Mouse (Mus musculus): ENCODE measurements at regions not wholly inside any gene's neighbourhood (a gene's known extent, or its start where the extent isn't known, plus 50 kb on each side); places are given as distances from the start of the nearest gene placed in this dataset.

GRCm38 (mm10) chr8:11977121-11977520 lies 136.8 kb downstream of the Tex29 start:
- no peaks in the 10 kb centered on the region for H3K9me3 ChIP-seq (ENCODE audit: low read length)
- H3K4me2 ChIP-seq (ENCODE audit: low read depth) = no peak overlapping the region
- no peaks in the 10 kb centered on the region for H3K27me3 ChIP-seq (ENCODE audit: insufficient read depth, low read length)
- H3K36me3 ChIP-seq (ENCODE audit: insufficient read depth) = no peaks in the 10 kb centered on the region
- DNase-seq = no peak
- no peak overlapping the region for H3K4me3 ChIP-seq (ENCODE audit: low read depth, low read length)
- H3K27ac ChIP-seq (ENCODE audit: low read depth, low read length) = no peak overlapping the region
- WGBS = 52% methylated on average over 9 of the region's 9 CpGs
- H3K9ac ChIP-seq = no peak overlapping the region
- H3K4me1 ChIP-seq (ENCODE audit: insufficient read depth) = no peaks in the 10 kb centered on the region; the same call in 1 of the 2 replicates
- TF ChIP-seq CTCF (IDR thresholded peaks at IDR 0.05; ENCODE audit: low read depth) = no peak
- ATAC-seq = no peak

- H3K4me3 ChIP-seq (ENCODE audit: low read depth, low read length) = no peak overlapping the region
- no peak overlapping the region for H3K27ac ChIP-seq (ENCODE audit: low read depth, low read length)
- no peak overlapping the region for H3K4me2 ChIP-seq (ENCODE audit: low read depth)
- WGBS = 83% methylated on average over 1 of the region's 1 CpGs
- no peaks in the 10 kb centered on the region for H3K27me3 ChIP-seq (ENCODE audit: insufficient read depth, low read length)
- no peaks in the 10 kb centered on the region for H3K36me3 ChIP-seq (ENCODE audit: insufficient read depth)
- ATAC-seq (no peak), DNase-seq (no peak)
- no peak overlapping the region for H3K9ac ChIP-seq
- no peaks in the 10 kb centered on the region for H3K9me3 ChIP-seq (ENCODE audit: low read length)
- no peak for TF ChIP-seq CTCF (IDR thresholded peaks at IDR 0.05; ENCODE audit: low read depth)
- H3K4me1 ChIP-seq (ENCODE audit: insufficient read depth) = no peaks in the 10 kb centered on the region; the same call in 1 of the 2 replicates
Observed at GRCm38 (mm10) chr8:11979056-11979455, 138.8 kb downstream of the Tex29 start.

GRCm38 (mm10) chr8:11981458-11981857 lies 141.2 kb downstream of the Tex29 start:
- H3K4me2 ChIP-seq (ENCODE audit: low read depth) = no peak overlapping the region
- DNase-seq = no peak
- no peak for ATAC-seq
- TF ChIP-seq CTCF (IDR thresholded peaks at IDR 0.05; ENCODE audit: low read depth) = peak; percentile 53
- no peaks in the 10 kb centered on the region for H3K36me3 ChIP-seq (ENCODE audit: insufficient read depth)
- H3K9me3 ChIP-seq (ENCODE audit: low read length) = no peaks in the 10 kb centered on the region
- no peak overlapping the region for H3K27ac ChIP-seq (ENCODE audit: low read depth, low read length)
- no peak overlapping the region for H3K4me3 ChIP-seq (ENCODE audit: low read depth, low read length)
- H3K4me1 ChIP-seq (ENCODE audit: insufficient read depth) = no peaks in the 10 kb centered on the region
- WGBS = 89% methylated on average over 2 of the region's 2 CpGs
- no peaks in the 10 kb centered on the region for H3K27me3 ChIP-seq (ENCODE audit: insufficient read depth, low read length)
- H3K9ac ChIP-seq = no peak overlapping the region

GRCm38 (mm10) chr8:11990024-11990423 lies 149.8 kb downstream of the Tex29 start:
- no peak overlapping the region for H3K4me3 ChIP-seq (ENCODE audit: low read depth, low read length)
- 72% methylated on average over 20 of the region's 20 CpGs for WGBS
- no peak overlapping the region for H3K27ac ChIP-seq (ENCODE audit: low read depth, low read length)
- no peaks in the 10 kb centered on the region for H3K36me3 ChIP-seq (ENCODE audit: insufficient read depth)
- no peaks in the 10 kb centered on the region for H3K27me3 ChIP-seq (ENCODE audit: insufficient read depth, low read length)
- H3K9me3 ChIP-seq (ENCODE audit: low read length) = no peaks in the 10 kb centered on the region
- H3K4me2 ChIP-seq (ENCODE audit: low read depth) = no peak overlapping the region
- no peak overlapping the region for H3K9ac ChIP-seq
- H3K4me1 ChIP-seq (ENCODE audit: insufficient read depth) = no peaks in the 10 kb centered on the region
- DNase-seq (no peak), ATAC-seq (no peak)
- TF ChIP-seq CTCF (IDR thresholded peaks at IDR 0.05; ENCODE audit: low read depth) = no peak

GRCm38 (mm10) chr8:11999736-12000458 lies 159.6 kb downstream of the Tex29 start:
- no peaks in the 10 kb centered on the region for H3K9me3 ChIP-seq (ENCODE audit: low read length)
- H3K36me3 ChIP-seq (ENCODE audit: insufficient read depth) = no peaks in the 10 kb centered on the region
- ATAC-seq (peak; percentile 85), DNase-seq (peak; percentile 91)
- 0 out of 2 replicates have a peak, but pooled peaks cover 10% of the 10 kb centered on the region for H3K4me1 ChIP-seq (ENCODE audit: insufficient read depth)
- H3K27me3 ChIP-seq (ENCODE audit: insufficient read depth, low read length) = no peaks in the 10 kb centered on the region
- 17% methylated on average over 23 of the region's 23 CpGs for WGBS
- no peak overlapping the region for H3K4me2 ChIP-seq (ENCODE audit: low read depth)
- no peak overlapping the region; the same call in 1 of the 2 replicates for H3K9ac ChIP-seq
- H3K27ac ChIP-seq (ENCODE audit: low read depth, low read length) = peak overlapping the region; percentile 15; the same call in 1 of the 2 replicates
- H3K4me3 ChIP-seq (ENCODE audit: low read depth, low read length) = no peak overlapping the region
- TF ChIP-seq CTCF (IDR thresholded peaks at IDR 0.05; ENCODE audit: low read depth) = peak; percentile 85

- peak overlapping the region; percentile 15; the same call in 1 of the 2 replicates for H3K27ac ChIP-seq (ENCODE audit: low read depth, low read length)
- no peak overlapping the region for H3K4me3 ChIP-seq (ENCODE audit: low read depth, low read length)
- H3K9ac ChIP-seq = no peak overlapping the region; the same call in 1 of the 2 replicates
- H3K4me2 ChIP-seq (ENCODE audit: low read depth) = no peak overlapping the region
- H3K9me3 ChIP-seq (ENCODE audit: low read length) = no peaks in the 10 kb centered on the region
- no peaks in the 10 kb centered on the region for H3K36me3 ChIP-seq (ENCODE audit: insufficient read depth)
- 0 out of 2 replicates have a peak, but pooled peaks cover 10% of the 10 kb centered on the region for H3K4me1 ChIP-seq (ENCODE audit: insufficient read depth)
- DNase-seq (no peak), ATAC-seq (peak; percentile 28; the same call in 1 of the 2 replicates)
- 7% methylated on average over 2 of the region's 2 CpGs for WGBS
- TF ChIP-seq CTCF (IDR thresholded peaks at IDR 0.05; ENCODE audit: low read depth) = no peak
- no peaks in the 10 kb centered on the region for H3K27me3 ChIP-seq (ENCODE audit: insufficient read depth, low read length)
Observed at GRCm38 (mm10) chr8:12000459-12000789, 160.2 kb downstream of the Tex29 start.

GRCm38 (mm10) chr8:12004241-12004640 lies 164.0 kb downstream of the Tex29 start:
- 35% methylated on average over 7 of the region's 7 CpGs for WGBS
- Histone ChIP-seq H3K9ac (no peak overlapping the region), H3K9me3 (ENCODE audit: low read length) (no peaks in the 10 kb centered on the region), H3K4me2 (ENCODE audit: low read depth) (no peak overlapping the region), H3K4me1 (ENCODE audit: insufficient read depth) (0 out of 2 replicates have a peak, but pooled peaks cover 10% of the 10 kb centered on the region), H3K36me3 (ENCODE audit: insufficient read depth) (no peaks in the 10 kb centered on the region), H3K27ac (ENCODE audit: low read depth, low read length) (no peak overlapping the region), H3K27me3 (ENCODE audit: insufficient read depth, low read length) (no peaks in the 10 kb centered on the region), H3K4me3 (ENCODE audit: low read depth, low read length) (no peak overlapping the region)
- DNase-seq (no peak), ATAC-seq (peak; percentile 19; the same call in 1 of the 2 replicates)
- TF ChIP-seq CTCF (IDR thresholded peaks at IDR 0.05; ENCODE audit: low read depth) = no peak
